Mouse (Mus musculus) activated CD4-positive, CD25-positive, alpha-beta regulatory T cell, adult 4 months (primary cell): ENCODE data around the gene Erg. TPM values are rescaled to one million over a fixed set of nuclear protein-coding genes. Genes with fewer than 3 reads are reported as not detected.

Source experiments
- ATAC-seq: one replicate; pipeline ENCODE4 v1.8.0; 2017
- polyA plus RNA-seq, 2 experiments: library from polyadenylated mRNA; unstranded; fragments of 100-300 nt; shearing (Covaris generic); gene quantifications; one replicate each; pipeline ENCODE4 v1.2.1; 2017

Gene Erg
- polyA plus RNA-seq, 2 experiments from 2014 or later, result not detected

DNA sequence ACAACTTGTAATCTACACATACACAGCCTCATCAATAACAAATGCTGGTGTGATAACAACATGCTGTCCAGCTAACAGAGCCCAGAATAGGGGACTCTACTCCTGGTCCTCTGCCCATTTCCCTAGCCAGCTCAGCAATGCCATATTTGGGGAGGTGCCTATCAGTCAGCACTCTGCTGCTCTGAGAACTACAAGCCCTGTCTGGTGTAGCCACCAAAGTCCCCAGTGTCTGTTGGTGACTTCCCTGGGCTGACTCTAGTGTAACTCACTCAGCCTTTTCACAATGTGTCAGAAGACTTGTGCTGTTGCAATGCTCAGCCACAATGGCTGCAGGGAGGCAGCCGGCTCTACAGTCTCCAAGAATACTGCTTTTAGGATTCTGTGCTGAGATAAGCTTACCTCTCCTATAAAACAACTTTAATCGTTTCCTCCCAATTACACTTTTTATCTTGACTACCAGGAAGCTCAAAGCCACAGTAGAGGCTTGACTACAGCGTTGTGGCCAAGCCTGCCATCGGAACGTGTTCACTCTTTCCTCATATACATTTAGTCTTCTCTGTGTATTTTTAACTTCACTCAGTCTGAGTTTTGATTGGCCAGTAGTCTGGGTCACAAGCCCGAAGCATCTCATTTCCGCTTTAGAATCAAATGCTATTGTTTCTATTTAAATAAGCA is 201.0 kb downstream of the Erg start:
- ATAC-seq, result no peak

GRCm38 (mm10) chr16:95384590-95385148 is 201.7 kb downstream of the Erg start:
- ATAC-seq, result no peak

- ATAC-seq, result no peak
Observed at GRCm38 (mm10) chr16:95382251-95382650, 204.1 kb downstream of the Erg start.

DNA sequence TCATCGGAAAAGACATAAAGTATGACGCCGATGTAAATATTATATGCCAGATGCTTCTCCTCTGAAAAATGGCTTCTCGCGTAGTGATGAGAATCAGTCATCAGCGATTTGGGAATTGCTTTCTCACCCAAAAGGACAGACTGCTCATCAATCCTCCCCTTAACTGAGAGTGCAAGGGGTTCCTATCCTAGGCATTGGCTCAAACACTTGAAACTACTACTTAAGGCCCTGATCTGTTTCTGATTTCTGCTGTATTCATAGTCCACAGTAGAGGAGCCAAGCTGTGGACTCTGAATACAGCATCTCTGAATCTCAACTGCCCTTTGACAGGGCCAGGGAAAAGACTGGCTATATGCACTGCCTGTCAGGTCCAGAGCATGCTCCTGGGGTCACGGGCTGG is 209.6 kb downstream of the Erg start:
- no peak for ATAC-seq

DNA sequence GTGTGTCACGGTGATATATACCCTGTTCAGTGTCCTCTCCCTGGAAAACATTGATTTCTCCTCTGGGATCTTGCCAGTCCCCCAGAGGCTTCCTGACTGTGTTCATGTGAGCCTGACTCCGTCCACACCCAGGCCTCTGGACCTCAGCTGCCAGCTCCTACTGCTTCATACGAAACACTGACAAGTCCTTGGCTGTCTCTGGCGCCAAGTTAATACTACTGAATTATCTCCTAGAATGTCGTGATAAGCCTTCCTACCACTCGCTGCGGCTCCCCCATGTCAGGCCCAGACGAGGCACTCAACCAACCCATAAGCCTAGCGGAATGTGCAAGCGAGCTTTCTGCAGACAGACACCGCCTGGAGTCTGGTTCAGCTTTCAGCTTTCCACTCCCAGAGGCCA is 210.0 kb downstream of the Erg start:
- ATAC-seq, result no peak

GRCm38 (mm10) chr16:95374646-95375045 is 211.7 kb downstream of the Erg start:
- no peak for ATAC-seq

GRCm38 (mm10) chr16:95372960-95373359 is 213.4 kb downstream of the Erg start:
- no peak for ATAC-seq

- ATAC-seq, result no peak
Observed at GRCm38 (mm10) chr16:95371713-95372112, 214.7 kb downstream of the Erg start.

GRCm38 (mm10) chr16:95366989-95367765 is 219.2 kb downstream of the Erg start:
- no peak for ATAC-seq

DNA sequence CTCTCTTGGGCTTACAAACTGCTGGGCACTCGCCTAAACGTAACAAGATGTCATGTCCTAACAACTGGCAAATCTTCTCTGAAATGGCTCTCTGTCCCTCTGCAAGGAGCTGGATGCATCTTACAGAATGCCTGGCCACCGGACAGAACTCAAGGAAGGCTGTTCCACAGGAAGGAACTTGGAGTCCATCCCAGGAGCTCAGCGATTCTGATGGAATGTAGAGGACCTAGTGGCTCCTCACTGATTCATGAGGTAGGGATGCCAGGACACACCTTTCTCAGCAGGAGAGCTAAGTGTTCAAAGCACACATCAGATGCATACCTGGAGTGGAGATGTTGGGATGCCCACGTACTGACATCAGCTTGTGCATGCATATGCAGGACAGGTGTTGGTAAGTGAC is 221.2 kb downstream of the Erg start:
- no peak for ATAC-seq

GRCm38 (mm10) chr16:95363632-95364465 is 222.5 kb downstream of the Erg start:
- no peak for ATAC-seq

DNA sequence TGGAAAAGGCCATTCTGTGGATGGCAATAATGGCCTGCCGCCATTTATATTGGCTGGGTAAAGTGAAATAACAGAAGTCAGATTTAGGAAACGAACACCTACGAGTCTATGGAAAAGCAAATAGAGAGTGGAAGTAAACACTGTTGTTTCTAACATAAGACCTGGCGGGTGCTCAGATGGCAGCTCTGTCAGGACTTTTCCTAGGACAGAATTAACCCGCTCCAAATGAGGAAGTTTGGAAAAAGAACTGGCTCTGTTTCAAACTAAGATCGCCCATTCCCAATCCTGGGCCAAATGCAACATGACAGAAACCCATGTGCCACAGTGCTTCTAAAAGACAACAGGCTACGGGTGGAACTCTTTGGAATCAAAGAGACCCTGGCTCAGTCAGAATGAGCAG is 224.4 kb downstream of the Erg start:
- no peak for ATAC-seq

DNA sequence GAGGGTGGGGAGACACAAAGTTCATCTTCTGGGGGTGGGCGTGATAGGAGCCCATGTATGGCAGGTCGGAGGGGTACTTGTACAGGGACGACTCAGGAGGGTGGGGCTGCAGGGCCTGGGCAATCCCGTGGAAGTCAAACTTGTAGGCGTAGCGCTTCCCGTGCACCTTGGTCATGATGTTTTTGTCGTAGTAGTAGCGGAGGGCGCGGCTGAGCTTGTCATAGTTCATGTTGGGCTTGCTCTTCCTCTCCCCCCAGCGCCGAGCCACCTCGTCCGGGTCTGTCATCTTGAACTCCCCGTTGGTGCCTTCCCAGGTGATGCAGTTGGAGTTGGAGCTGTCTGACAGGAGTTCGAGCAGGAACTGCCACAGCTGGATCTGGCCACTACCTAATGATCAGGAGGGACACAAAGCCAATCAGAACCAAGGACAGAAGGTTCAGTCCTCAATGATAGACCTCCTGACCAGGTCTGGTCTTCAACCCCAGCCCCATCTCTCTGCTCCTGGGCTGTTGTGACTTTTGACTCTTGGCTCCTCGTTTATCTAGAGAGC is 225.4 kb downstream of the Erg start:
- ATAC-seq, result peak; percentile 26

DNA sequence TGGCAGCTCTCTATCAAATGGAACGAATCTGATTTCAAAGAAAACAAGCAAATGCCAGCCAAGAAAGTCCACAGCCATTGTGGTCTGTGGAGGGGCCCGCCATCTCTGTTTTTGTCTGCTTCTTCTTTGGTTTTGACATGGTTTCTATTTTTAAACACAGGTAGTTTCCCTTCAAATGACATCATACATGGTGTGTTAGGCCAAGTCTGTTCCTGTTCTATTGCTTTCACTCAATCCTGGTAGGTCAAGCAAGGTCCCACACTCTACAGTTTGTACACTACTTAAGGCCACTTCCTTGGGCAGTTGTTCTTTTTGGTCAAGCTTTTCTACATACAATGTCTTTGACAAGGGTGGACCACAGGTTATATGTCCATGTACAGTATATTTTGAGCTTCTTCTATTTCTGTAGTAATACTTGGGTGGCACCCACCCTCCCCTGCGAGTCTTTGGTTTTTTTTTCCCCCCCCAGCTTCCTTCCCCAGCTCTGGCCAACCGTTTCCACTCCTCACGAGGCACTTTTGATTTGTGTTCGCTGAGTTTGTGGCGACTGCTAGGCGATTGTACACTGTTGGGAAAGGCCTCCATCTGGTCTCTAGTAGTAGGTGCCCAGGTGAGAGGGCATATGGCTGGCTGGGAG is 226.1 kb downstream of the Erg start:
- ATAC-seq, result peak; percentile 92

DNA sequence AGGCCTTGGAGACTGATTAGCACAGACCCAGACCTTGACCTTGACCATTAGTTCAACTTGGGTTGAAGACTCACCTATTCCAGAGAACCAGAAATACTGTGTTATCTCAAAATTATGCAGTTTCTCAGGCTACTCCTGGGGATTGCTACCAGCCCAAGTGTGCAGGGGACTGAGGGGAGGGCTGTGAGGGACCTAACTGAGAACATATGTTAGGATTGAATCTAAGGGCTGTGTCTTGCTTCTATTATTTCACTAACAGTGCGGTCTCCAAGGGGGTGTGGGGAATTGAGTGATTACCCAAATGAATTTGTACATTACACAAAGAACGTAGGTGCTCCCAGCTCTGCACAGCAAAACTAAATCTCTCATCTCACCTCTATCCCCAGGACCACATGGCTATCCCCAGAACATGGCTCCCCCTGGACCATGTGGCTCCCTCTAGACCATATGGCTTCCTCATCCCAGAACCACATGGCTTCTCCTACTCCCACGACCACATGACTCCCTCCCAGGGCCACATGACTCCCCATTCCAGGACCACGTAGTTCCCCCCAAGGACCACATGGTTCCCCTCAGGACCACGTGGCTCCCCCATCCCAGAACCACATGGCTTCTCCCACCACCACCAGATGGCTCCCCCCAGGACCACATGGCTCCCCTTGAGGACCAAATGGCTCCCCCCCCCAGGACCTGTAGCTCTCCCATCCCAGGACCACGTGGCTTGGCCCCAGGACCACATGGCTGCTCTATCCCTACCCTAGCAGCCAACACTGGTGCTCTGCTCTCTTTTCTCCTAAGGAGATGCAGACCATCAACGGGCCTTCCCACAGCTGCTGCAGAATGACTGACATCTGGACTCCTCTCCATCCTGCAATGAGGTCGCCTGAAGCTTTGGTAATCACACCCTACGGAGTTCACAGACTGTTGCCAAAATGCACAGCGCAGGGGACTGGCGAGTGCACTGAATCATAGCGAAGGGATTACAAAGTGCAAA is 229.1 kb downstream of the Erg start:
- no peak for ATAC-seq

GRCm38 (mm10) chr16:95353838-95354237 is 232.6 kb downstream of the Erg start:
- ATAC-seq, result no peak

DNA sequence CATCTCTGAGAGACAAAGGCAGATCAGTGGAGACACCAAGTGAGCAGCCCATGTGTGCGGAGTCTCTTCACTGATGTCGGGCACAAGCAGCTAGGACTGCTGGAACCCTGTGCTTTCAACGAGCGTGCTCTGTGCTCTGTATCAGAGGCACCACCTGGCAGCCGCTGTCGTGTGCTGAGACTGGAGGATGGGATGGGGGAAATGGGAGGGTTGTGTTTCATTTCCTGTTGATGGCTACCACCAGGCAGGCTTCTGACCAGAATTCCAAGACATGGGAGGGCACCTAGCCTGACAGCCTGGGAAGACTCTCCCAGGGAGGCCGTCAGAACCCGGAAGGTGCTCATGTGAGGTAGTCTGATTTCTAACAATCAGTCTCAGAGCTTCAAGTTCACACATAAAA is 234.1 kb downstream of the Erg start:
- ATAC-seq, result no peak

DNA sequence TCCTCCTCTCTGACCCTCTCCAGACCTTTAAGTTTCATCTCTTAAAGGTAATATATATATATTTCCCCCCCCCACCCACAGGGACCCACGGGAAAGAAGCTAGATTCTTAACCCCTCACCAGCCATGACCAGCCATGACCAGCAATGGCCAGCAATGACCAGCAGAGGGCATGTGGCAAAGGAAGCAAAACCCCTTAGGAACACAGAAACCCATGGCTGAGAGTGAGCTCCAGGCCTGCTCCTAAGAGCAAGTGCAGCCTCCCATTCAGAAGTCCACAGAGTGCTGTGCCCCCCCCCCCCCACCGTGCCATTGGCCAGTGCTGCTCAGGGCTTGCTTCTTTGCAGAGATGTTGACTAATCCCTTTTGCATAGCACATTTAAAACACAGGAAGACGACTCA is 235.9 kb downstream of the Erg start:
- no peak for ATAC-seq

DNA sequence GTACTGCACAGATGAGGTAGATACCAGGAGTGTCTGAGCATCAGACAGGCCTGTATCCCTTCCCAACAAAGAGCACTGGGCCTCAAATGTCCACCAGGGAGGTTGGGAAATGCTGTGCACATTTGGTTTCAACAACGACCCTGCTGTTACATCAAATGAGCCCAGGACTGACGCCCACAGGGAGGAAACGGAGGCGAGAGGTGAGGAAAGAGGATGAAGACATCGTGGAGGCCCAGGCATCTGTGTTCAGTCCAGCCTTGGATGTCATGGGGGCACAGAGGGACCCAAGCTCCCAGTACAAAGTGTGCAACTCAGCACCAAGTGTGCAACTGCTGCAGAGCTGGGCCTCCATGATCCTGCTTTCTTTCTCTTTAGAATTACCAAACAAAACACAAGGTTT is 236.6 kb downstream of the Erg start:
- no peak for ATAC-seq

DNA sequence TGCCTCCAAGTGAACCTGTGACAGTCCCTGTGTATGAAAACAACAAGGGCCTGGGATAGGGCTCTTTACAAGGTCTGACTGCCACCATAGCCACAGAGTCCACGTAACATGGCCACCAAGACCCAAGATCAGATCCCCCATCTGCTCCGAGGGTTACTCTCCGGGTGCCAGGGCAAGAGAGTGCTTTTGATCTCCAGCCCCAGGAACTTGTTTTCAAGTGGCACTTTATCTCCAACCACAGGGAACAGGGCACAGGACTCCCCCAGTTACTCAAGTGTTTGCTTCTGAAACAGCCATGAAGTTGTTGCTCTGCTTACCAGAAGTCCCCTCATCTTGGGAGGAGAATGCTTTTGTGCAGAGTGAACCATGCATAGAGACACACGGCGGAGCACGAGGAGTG is 237.0 kb downstream of the Erg start:
- ATAC-seq, result no peak

DNA sequence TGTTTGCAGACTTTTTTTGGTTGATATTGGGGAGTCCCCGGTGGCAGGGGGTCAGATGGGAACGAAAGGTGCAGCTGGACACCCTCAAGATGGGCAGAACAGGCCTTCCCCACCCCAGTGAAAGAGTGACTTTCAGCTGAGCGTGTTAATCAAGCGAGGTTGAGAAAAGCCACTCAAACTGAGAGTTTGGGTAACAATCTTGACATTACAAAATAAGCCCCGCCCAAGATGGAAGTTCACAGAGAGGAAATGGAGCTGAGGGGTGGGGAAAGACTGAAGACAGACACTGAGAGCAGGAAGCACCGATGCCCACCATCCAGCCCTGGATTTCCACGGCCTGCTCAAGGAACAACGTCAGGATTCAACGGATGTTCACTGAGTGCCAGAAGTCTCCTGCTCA is 237.8 kb downstream of the Erg start:
- ATAC-seq, result no peak
